Comparison of ENCODE assay signal across 9 mouse cellular contexts in the genomic region with DNA sequence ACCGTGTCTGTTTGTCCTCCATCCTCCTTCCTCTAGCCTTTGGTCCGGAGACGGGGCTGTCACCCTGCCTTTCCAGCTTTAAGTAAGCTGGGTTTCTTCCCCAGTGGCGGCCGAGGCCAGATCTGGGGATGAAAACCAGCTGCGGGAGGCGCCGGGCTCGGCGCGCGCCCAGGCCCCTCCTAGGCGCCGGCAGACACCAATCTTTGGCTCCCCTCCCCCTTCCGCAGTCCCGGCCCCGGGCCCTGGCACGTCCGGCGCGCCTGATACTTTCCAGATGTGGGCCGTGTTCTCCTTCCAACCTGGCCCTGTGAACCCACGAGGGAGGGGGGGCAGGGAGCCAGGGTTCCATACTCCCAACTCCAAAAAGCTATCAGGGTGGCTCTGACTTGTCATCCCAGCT. TPM values are rescaled to one million over a fixed set of nuclear protein-coding genes. Genes with fewer than 3 reads are reported as not detected.
A peak's percentile ranks its signal among the peaks of the same experiment; 100 is the strongest.
DNase-seq lines count a peak whose midpoint lies in the region; ATAC-seq lines count a peak whose summit lies in the region.
"Had no signal": no experiment of that assay in that cellular context is flagged by ENCODE, and none has a peak within 500 bp of the region (broad histone marks: within the 10 kb centered on the region; RNA-seq: fewer than 3 reads in every experiment).

No protein-coding gene starts in this region.

- no peak overlapping the region for H3K9ac ChIP-seq in hindbrain, embryonic 13.5 days
- 0 out of 2 replicates have a peak overlapping the region, but pooled peaks have one; percentile 5 for H3K9ac ChIP-seq in limb, embryonic 15.5 days
- no peak overlapping the region for H3K9ac ChIP-seq in neural tube, embryonic 14.5 days (replicated peaks; ENCODE audit: low read depth, low read length)

- no peaks in the 10 kb centered on the region for H3K9me3 ChIP-seq in hindbrain, embryonic 13.5 days
- H3K9me3 ChIP-seq in limb, embryonic 15.5 days = peaks cover 3% of the 10 kb centered on the region; the same call in 1 of the 2 replicates
- H3K9me3 ChIP-seq in neural tube, embryonic 14.5 days (ENCODE audit: control insufficient read depth, low read length) = no peaks in the 10 kb centered on the region

- DNase-seq in retina, embryonic 14.5 days (ENCODE audit: low spot score) = peak; percentile 26
- no peak for DNase-seq in retina, postnatal 1 day
- DNase-seq in gastrocnemius, adult 18-20 months (ENCODE audit: low spot score) = peak; percentile 83
- no peak for DNase-seq in layer of hippocampus, adult 9-10 months (ENCODE audit: low spot score)

- no peak overlapping the region for H3K4me3 ChIP-seq in hindbrain, embryonic 13.5 days
- peak overlapping the region; percentile 43 for H3K4me3 ChIP-seq in limb, embryonic 15.5 days
- H3K4me3 ChIP-seq in neural tube, embryonic 14.5 days (ENCODE audit: low read depth, low read length) = no peak overlapping the region

- H3K36me3 ChIP-seq in hindbrain, embryonic 13.5 days = peaks cover 17% of the 10 kb centered on the region
- peaks cover 29% of the 10 kb centered on the region for H3K36me3 ChIP-seq in limb, embryonic 15.5 days
- no peaks in the 10 kb centered on the region for H3K36me3 ChIP-seq in neural tube, embryonic 14.5 days (ENCODE audit: control insufficient read depth, insufficient read depth, low read length)

- H3K4me1 ChIP-seq in hindbrain, embryonic 13.5 days (replicated peaks) = peaks cover 35% of the 10 kb centered on the region
- peaks cover 57% of the 10 kb centered on the region for H3K4me1 ChIP-seq in limb, embryonic 15.5 days
- peaks cover 11% of the 10 kb centered on the region; the same call in 1 of the 2 replicates for H3K4me1 ChIP-seq in neural tube, embryonic 14.5 days (ENCODE audit: control insufficient read depth, insufficient read depth, low read length)

- no peak for ATAC-seq in hindbrain, embryonic 13.5 days (ENCODE audit: low FRiP score)
- peak; percentile 85 for ATAC-seq in limb, embryonic 15.5 days (ENCODE audit: insufficient number of reproducible peaks, low FRiP score, low TSS enrichment, low read depth)
- ATAC-seq in neural tube, embryonic 14.5 days (ENCODE audit: low read depth) = no peak
- no peak for ATAC-seq in megakaryocyte-erythroid progenitor cell, adult 5-6 weeks (replicated peaks; ENCODE audit: low FRiP score, low TSS enrichment, poor library complexity, severe bottlenecking)

- H3K27me3 ChIP-seq in hindbrain, embryonic 13.5 days = peaks cover 76% of the 10 kb centered on the region
- 0 out of 2 replicates have a peak, but pooled peaks cover 6% of the 10 kb centered on the region for H3K27me3 ChIP-seq in limb, embryonic 15.5 days
- H3K27me3 ChIP-seq in neural tube, embryonic 14.5 days (ENCODE audit: control insufficient read depth, insufficient read depth, low read length) = peaks cover 8% of the 10 kb centered on the region

- WGBS in hindbrain, embryonic 13.5 days = 3% methylated on average over 15 of the region's 23 CpGs
- under 1% methylated on average over 23 of the region's 23 CpGs for WGBS in limb, embryonic 15.5 days
- 3% methylated on average over 23 of the region's 23 CpGs for WGBS in neural tube, embryonic 14.5 days

- H3K27ac ChIP-seq in hindbrain, embryonic 13.5 days = peak overlapping the region; percentile 23; the same call in 1 of the 2 replicates
- H3K27ac ChIP-seq in limb, embryonic 15.5 days = peak overlapping the region; percentile 97
- H3K27ac ChIP-seq in neural tube, embryonic 14.5 days (ENCODE audit: low read depth, low read length) = no peak overlapping the region
- H3K27ac ChIP-seq: macrophage had no signal

- H3K4me2 ChIP-seq in hindbrain, embryonic 13.5 days = peak overlapping the region; percentile 60
- H3K4me2 ChIP-seq in limb, embryonic 15.5 days = peak overlapping the region; percentile 67
- H3K4me2 ChIP-seq in neural tube, embryonic 14.5 days (ENCODE audit: low read depth, low read length) = peak overlapping the region; percentile 55; the same call in 1 of the 2 replicates

RNA-seq across cellular contexts. Expression of gene Gng8, which starts 0.6 kb away (rescaled TPM):
- total RNA-seq in gastrocnemius, adult 18-20 months (2021) = under 1 TPM; 0.37 to 0.71 TPM
- 6.1 and 8.2 TPM in 2 replicates for polyA plus RNA-seq in hindbrain, embryonic 13.5 days (2015; fragmentation: Nextera tagmentation; extraction: Ambion mirVana)
- polyA plus RNA-seq in limb, embryonic 15.5 days (2015; fragmentation: Nextera tagmentation; extraction: Ambion mirVana) = 11.8 and 15.0 TPM in 2 replicates
- polyA plus RNA-seq in neural tube, embryonic 14.5 days (2014; fragmentation: Nextera tagmentation; extraction: Ambion mirVana) = 0.39 and 9.8 TPM in 2 replicates
- total RNA-seq in megakaryocyte-erythroid progenitor cell, adult 5-6 weeks (2014; fragmentation: Nextera tagmentation) = not detected in 2 replicates
- total RNA-seq in megakaryocyte-erythroid progenitor cell, adult 5-6 weeks (2017) = 2.6 TPM in 1 of 2 replicates, not detected in the other
- polyA plus RNA-seq: macrophage had no signal

RNA-seq across cellular contexts. Expression of gene Ptgir, which starts 15.3 kb away (rescaled TPM):
- 1 to 10 TPM in 1 of 2 experiments, under 1 TPM in 1; 0.39 to 2.2 TPM for total RNA-seq in gastrocnemius, adult 18-20 months (2021)
- polyA plus RNA-seq in hindbrain, embryonic 13.5 days (2015; fragmentation: Nextera tagmentation; extraction: Ambion mirVana) = 0.78 and 0.83 TPM in 2 replicates
- 4.0 and 5.1 TPM in 2 replicates for polyA plus RNA-seq in limb, embryonic 15.5 days (2015; fragmentation: Nextera tagmentation; extraction: Ambion mirVana)
- 1.2 TPM in 1 of 2 replicates, not detected in the other for polyA plus RNA-seq in neural tube, embryonic 14.5 days (2014; fragmentation: Nextera tagmentation; extraction: Ambion mirVana)
- total RNA-seq in megakaryocyte-erythroid progenitor cell, adult 5-6 weeks (2014; fragmentation: Nextera tagmentation) = not detected in 2 replicates
- total RNA-seq in megakaryocyte-erythroid progenitor cell, adult 5-6 weeks (2017) = not detected in 2 replicates

RNA-seq across cellular contexts. Expression of gene Dact3, which starts 15.8 kb away (rescaled TPM):
- 1 to 10 TPM in 1 of 2 experiments, under 1 TPM in 1; 0.89 to 1.6 TPM for total RNA-seq in gastrocnemius, adult 18-20 months (2021)
- polyA plus RNA-seq in hindbrain, embryonic 13.5 days (2015; fragmentation: Nextera tagmentation; extraction: Ambion mirVana) = 2.8 and 2.9 TPM in 2 replicates
- 4.0 TPM in 2 replicates for polyA plus RNA-seq in limb, embryonic 15.5 days (2015; fragmentation: Nextera tagmentation; extraction: Ambion mirVana)
- polyA plus RNA-seq in neural tube, embryonic 14.5 days (2014; fragmentation: Nextera tagmentation; extraction: Ambion mirVana) = 5.8 and 6.1 TPM in 2 replicates
- 0.27 TPM in 1 of 2 replicates, not detected in the other for total RNA-seq in megakaryocyte-erythroid progenitor cell, adult 5-6 weeks (2014; fragmentation: Nextera tagmentation)
- 0.75 TPM in 1 of 2 replicates, not detected in the other for total RNA-seq in megakaryocyte-erythroid progenitor cell, adult 5-6 weeks (2017)

RNA-seq across cellular contexts. Expression of gene Calm3, which starts 33.0 kb away (rescaled TPM):
- 100 to 1,000 TPM; 334 to 349 TPM for total RNA-seq in gastrocnemius, adult 18-20 months (2021)
- polyA plus RNA-seq in hindbrain, embryonic 13.5 days (2015; fragmentation: Nextera tagmentation; extraction: Ambion mirVana) = 307 and 317 TPM in 2 replicates
- polyA plus RNA-seq in limb, embryonic 15.5 days (2015; fragmentation: Nextera tagmentation; extraction: Ambion mirVana) = 85.8 and 99.4 TPM in 2 replicates
- 412 and 503 TPM in 2 replicates for polyA plus RNA-seq in neural tube, embryonic 14.5 days (2014; fragmentation: Nextera tagmentation; extraction: Ambion mirVana)
- total RNA-seq in megakaryocyte-erythroid progenitor cell, adult 5-6 weeks (2014; fragmentation: Nextera tagmentation) = 291 and 377 TPM in 2 replicates
- 512 and 515 TPM in 2 replicates for total RNA-seq in megakaryocyte-erythroid progenitor cell, adult 5-6 weeks (2017)

RNA-seq across cellular contexts. Expression of gene Prkd2, which starts 48.2 kb away (rescaled TPM):
- 1 to 10 TPM; 4.9 to 5.9 TPM for total RNA-seq in gastrocnemius, adult 18-20 months (2021)
- polyA plus RNA-seq in hindbrain, embryonic 13.5 days (2015; fragmentation: Nextera tagmentation; extraction: Ambion mirVana) = 6.6 and 7.3 TPM in 2 replicates
- polyA plus RNA-seq in limb, embryonic 15.5 days (2015; fragmentation: Nextera tagmentation; extraction: Ambion mirVana) = 20.5 and 21.9 TPM in 2 replicates
- 4.5 and 7.4 TPM in 2 replicates for polyA plus RNA-seq in neural tube, embryonic 14.5 days (2014; fragmentation: Nextera tagmentation; extraction: Ambion mirVana)
- 14.2 and 19.8 TPM in 2 replicates for total RNA-seq in megakaryocyte-erythroid progenitor cell, adult 5-6 weeks (2014; fragmentation: Nextera tagmentation)
- total RNA-seq in megakaryocyte-erythroid progenitor cell, adult 5-6 weeks (2017) = 5.2 and 14.9 TPM in 2 replicates

Comparison
In these comparisons a context has a peak if more than half of its experiments do, and no peak if none do; other contexts are left out.
1. DNase-seq: peak in retina, embryonic 14.5 days (single experiment) and gastrocnemius, adult 18-20 months (single experiment); none in retina, postnatal 1 day (single experiment) and layer of hippocampus, adult 9-10 months (single experiment).
2. Peak in every context shown above with its lines, with median percentiles within 50 percentile points of each other: H3K4me2 ChIP-seq.